Mouse (Mus musculus) MEL (cell line): Measurements from ENCODE around the gene Fto. TPM values are rescaled to one million over a fixed set of nuclear protein-coding genes. Genes with fewer than 3 reads are reported as not detected.

Source experiments
- DNase-seq: peaks from one replicate; pipeline ENCODE4 v3.0.0; 2011; ENCODE audit warnings: low read depth, low spot score
- H3K27ac ChIP-seq: 2 replicates; pipeline ENCODE4 v1.5.1; 2012; ENCODE audit warnings: low read depth, mild to moderate bottlenecking, control low read depth, low read length, moderate library complexity; ENCODE audit not compliant: control insufficient read depth
- H3K27me3 ChIP-seq, 2 experiments: fragments of 150-350 bp in 1 of 2; sonication (generic) in 1 of 2; 2 replicates each; pipeline ENCODE4 v1.6.1; 2012; ENCODE audit warnings: low read length in 2 of 2, mild to moderate bottlenecking in 2 of 2, improper control_type of control experiment in 1 of 2, moderate library complexity in 1 of 2; ENCODE audit not compliant: insufficient read depth in 2 of 2, control insufficient read depth in 1 of 2
- H3K36me3 ChIP-seq, 2 experiments: 2 replicates each; pipeline ENCODE4 v1.6.1; 2012 to 2014; ENCODE audit warnings: low read length in 2 of 2, improper control_type of control experiment in 1 of 2, inconsistent platforms in 1 of 2, mild to moderate bottlenecking in 1 of 2; ENCODE audit not compliant: insufficient read depth in 2 of 2, control insufficient read depth in 1 of 2
- H3K4me1 ChIP-seq, 2 experiments: fragments of 150-350 bp in 1 of 2; sonication (generic) in 1 of 2; 2 replicates each; pipeline ENCODE4 v1.6.1; 2012; ENCODE audit warnings: low read length in 2 of 2, improper control_type of control experiment in 1 of 2, mild to moderate bottlenecking in 1 of 2; ENCODE audit not compliant: insufficient read depth in 2 of 2, control insufficient read depth in 1 of 2
- H3K4me3 ChIP-seq, 2 experiments: fragments of 150-350 bp in 1 of 2; sonication (generic) in 1 of 2; 2 replicates each; pipeline ENCODE4 v1.5.1; 2012; ENCODE audit warnings: low read depth in 2 of 2, low read length in 2 of 2, mild to moderate bottlenecking in 2 of 2, moderate library complexity in 2 of 2, control low read depth in 1 of 2, improper control_type of control experiment in 1 of 2; ENCODE audit not compliant: control insufficient read depth in 1 of 2, insufficient read depth in 1 of 2
- H3K79me2 ChIP-seq: 2 replicates; pipeline ENCODE4 v1.6.1; 2012; ENCODE audit warnings: mild to moderate bottlenecking, low read length, moderate library complexity; ENCODE audit not compliant: control insufficient read depth, poor library complexity, insufficient read depth
- H3K9ac ChIP-seq: 2 replicates; pipeline ENCODE4 v1.6.1; 2012; ENCODE audit warnings: low read depth, mild to moderate bottlenecking, control low read depth, low read length, moderate library complexity; ENCODE audit not compliant: control insufficient read depth, poor library complexity, severe bottlenecking
- H3K9me3 ChIP-seq: fragments of 150-350 bp; sonication (generic); replicated peaks from 2 replicates; pipeline ENCODE4 v1.6.1; 2012; ENCODE audit warnings: mild to moderate bottlenecking, low read length, improper control_type of control experiment, moderate library complexity; ENCODE audit not compliant: insufficient read depth
- CHD1 ChIP-seq: IDR thresholded peaks from 2 replicates; pipeline ENCODE4 v1.6.1; 2012; ENCODE audit warnings: low read depth, mild to moderate bottlenecking, inconsistent platforms, low read length, improper control_type of control experiment
- CHD2 ChIP-seq: IDR thresholded peaks from 2 replicates; pipeline ENCODE4 v1.6.1; 2011; ENCODE audit warnings: low read length, improper control_type of control experiment
- E2F4 ChIP-seq: IDR thresholded peaks from 2 replicates; pipeline ENCODE4 v1.6.1; 2011; ENCODE audit warnings: low read depth, low read length, improper control_type of control experiment, borderline replicate concordance
- EP300 ChIP-seq, 2 experiments: IDR thresholded peaks; 2 replicates each; pipeline ENCODE4 v1.6.1; 2011; ENCODE audit warnings: improper control_type of control experiment in 2 of 2, low read length in 2 of 2, low read depth in 1 of 2, mild to moderate bottlenecking in 1 of 2
- ETS1 ChIP-seq: IDR thresholded peaks from 2 replicates; pipeline ENCODE4 v1.6.1; 2012; ENCODE audit warnings: low read depth, mild to moderate bottlenecking, inconsistent platforms, low read length, improper control_type of control experiment, moderate library complexity
- GABPA ChIP-seq: IDR thresholded peaks from 2 replicates; pipeline ENCODE4 v1.6.1; 2012; ENCODE audit warnings: low read depth, mild to moderate bottlenecking, inconsistent platforms, low read length, improper control_type of control experiment, moderate library complexity
- HCFC1 ChIP-seq: IDR thresholded peaks from 2 replicates; pipeline ENCODE4 v1.6.1; 2012; ENCODE audit warnings: low read depth, mild to moderate bottlenecking, inconsistent platforms, low read length, improper control_type of control experiment, moderate library complexity
- KAT2A ChIP-seq: conservative IDR thresholded peaks from 2 replicates; pipeline ENCODE4 v1.6.1; 2012; ENCODE audit warnings: low read depth, low read length, improper control_type of control experiment, inconsistent platforms
- MAZ ChIP-seq: IDR thresholded peaks from 2 replicates; pipeline ENCODE4 v1.6.1; 2012; ENCODE audit warnings: low read depth, mild to moderate bottlenecking, inconsistent platforms, low read length, improper control_type of control experiment
- MEF2A ChIP-seq: IDR thresholded peaks from 2 replicates; pipeline ENCODE4 v1.6.1; 2014; ENCODE audit warnings: low read depth, mild to moderate bottlenecking, inconsistent platforms, low read length, improper control_type of control experiment; ENCODE audit not compliant: poor library complexity, insufficient replicate concordance, severe bottlenecking; ENCODE audit errors: extremely low read depth
- MXI1 ChIP-seq: IDR thresholded peaks from 2 replicates; pipeline ENCODE4 v1.6.1; 2011; ENCODE audit warnings: mild to moderate bottlenecking, low read depth, low read length, improper control_type of control experiment
- MYB ChIP-seq: IDR thresholded peaks from 2 replicates; pipeline ENCODE4 v1.6.1; 2011; ENCODE audit warnings: mild to moderate bottlenecking, low read depth, low read length, improper control_type of control experiment
- MYC ChIP-seq: IDR thresholded peaks from 2 replicates; pipeline ENCODE4 v1.6.1; 2011; ENCODE audit warnings: low read depth, mild to moderate bottlenecking, low read length, improper control_type of control experiment, moderate library complexity
- NELFE ChIP-seq: IDR thresholded peaks from 2 replicates; pipeline ENCODE4 v1.6.1; 2011; ENCODE audit warnings: low read depth, low read length, improper control_type of control experiment
- POLR2AphosphoS2 ChIP-seq: IDR thresholded peaks from 2 replicates; pipeline ENCODE4 v1.6.1; 2011; ENCODE audit warnings: low read length, improper control_type of control experiment
- POLR2AphosphoS5 ChIP-seq: IDR thresholded peaks from 2 replicates; pipeline ENCODE4 v1.6.1; 2012; ENCODE audit warnings: low read depth, borderline replicate concordance, mild to moderate bottlenecking, inconsistent platforms, low read length, moderate library complexity, mixed read lengths
- RAD21 ChIP-seq: IDR thresholded peaks from 2 replicates; pipeline ENCODE4 v1.6.1; 2011; ENCODE audit warnings: mild to moderate bottlenecking, low read depth, low read length, improper control_type of control experiment
- RCOR1 ChIP-seq: IDR thresholded peaks from 2 replicates; pipeline ENCODE4 v1.6.1; 2012; ENCODE audit warnings: low read depth, mild to moderate bottlenecking, inconsistent platforms, low read length, improper control_type of control experiment
- SMC3 ChIP-seq: IDR thresholded peaks from 2 replicates; pipeline ENCODE4 v1.6.1; 2011; ENCODE audit warnings: low read depth, low read length, improper control_type of control experiment
- TBP ChIP-seq: IDR thresholded peaks from 2 replicates; pipeline ENCODE4 v1.8.0; 2011; ENCODE audit warnings: low read depth, low read length, improper control_type of control experiment
- TCF12 ChIP-seq: IDR thresholded peaks from 2 replicates; pipeline ENCODE4 v1.6.1; 2014; ENCODE audit warnings: low read depth, mild to moderate bottlenecking, inconsistent platforms, low read length, improper control_type of control experiment, moderate library complexity
- UBTF ChIP-seq: IDR thresholded peaks from 2 replicates; pipeline ENCODE4 v1.6.1; 2012; ENCODE audit warnings: low read depth, mild to moderate bottlenecking, inconsistent platforms, low read length, improper control_type of control experiment, moderate library complexity, borderline replicate concordance; ENCODE audit not compliant: insufficient read depth
- USF1 ChIP-seq: IDR thresholded peaks from 2 replicates; pipeline ENCODE4 v1.6.1; 2014; ENCODE audit warnings: low read depth, mild to moderate bottlenecking, inconsistent platforms, low read length, improper control_type of control experiment, moderate library complexity
- USF2 ChIP-seq, 2 experiments: IDR thresholded peaks; 2 replicates each; pipeline ENCODE4 v1.6.1; 2011 to 2012; ENCODE audit warnings: improper control_type of control experiment in 2 of 2, low read length in 2 of 2, borderline replicate concordance in 1 of 2, inconsistent platforms in 1 of 2, low read depth in 1 of 2, mild to moderate bottlenecking in 1 of 2; ENCODE audit not compliant: insufficient read depth in 1 of 2
- ZC3H11A ChIP-seq: IDR thresholded peaks from 2 replicates; pipeline ENCODE4 v1.6.1; 2012; ENCODE audit warnings: low read depth, mild to moderate bottlenecking, inconsistent platforms, low read length, improper control_type of control experiment
- polyA plus RNA-seq, 2 experiments: library from polyadenylated mRNA; stranded (reverse) in 1 of 2; unstranded in 1 of 2; fragments of >175 nt in 1 of 2; fragments of >200 nt in 1 of 2; gene quantifications; 2 replicates each; pipeline versions ENCODE4 v1.2.1 to v1.2.4; 2012; ENCODE audit warnings: low replicate concordance in 2 of 2, low read depth in 1 of 2; ENCODE audit not compliant: insufficient read length in 2 of 2, insufficient read depth in 1 of 2, missing spikeins in 1 of 2
- total RNA-seq: library from RNA; depleted of rRNA; stranded (reverse); fragments of 300-350 nt; gene quantifications from 2 replicates; pipeline ENCODE4 v1.2.3, GENCODE M21; 2012

The Fto gene
- total and polyA plus RNA-seq, 3 experiments = 13.5 to 41.1 TPM; not detected in 1

GRCm38 (mm10) chr8:91384389-91384788, 71.1 kb downstream of the Fto start:
- Histone ChIP-seq H3K4me3 (no peak overlapping the region), H3K9ac (no peak overlapping the region), H3K36me3 (peaks cover 0 to 4% of the 10 kb centered on the region in 2 experiments; a peak in 2 of 4 replicates)
- no peak for DNase-seq
- TF ChIP-seq MXI1 = no peak
- no peak for TF ChIP-seq E2F4
- TF ChIP-seq MYC = no peak
- no peak for TF ChIP-seq USF1
- TF ChIP-seq MEF2A = no peak
- TF ChIP-seq TCF12 = no peak
- no peak for TF ChIP-seq KAT2A
- TF ChIP-seq MAZ = no peak
- TF ChIP-seq SMC3 = no peak
- TF ChIP-seq TBP = no peak
- TF ChIP-seq ZC3H11A = no peak
- TF ChIP-seq MYB = no peak
- no peak for TF ChIP-seq EP300 (IDR thresholded peaks at IDR 0.05; ENCODE audit: low read depth in 1 of 2, low read length in 2 of 2)
- no peak for TF ChIP-seq GABPA
- TF ChIP-seq, all 39 proteins: peak for 0
- peaks cover 6 to 15% of the 10 kb centered on the region in 2 experiments for H3K4me1 ChIP-seq
- peaks cover 8% of the 10 kb centered on the region; the same call in 1 of the 2 replicates for H3K79me2 ChIP-seq
- H3K27me3 ChIP-seq = no peaks in the 10 kb centered on the region
- H3K27ac ChIP-seq = no peak overlapping the region
- no peaks in the 10 kb centered on the region for H3K9me3 ChIP-seq

GRCm38 (mm10) chr8:91385808-91386207, 72.5 kb downstream of the Fto start:
- H3K4me3 ChIP-seq = no peak overlapping the region
- TF ChIP-seq HCFC1 = no peak
- no peak for TF ChIP-seq MXI1
- no peak for TF ChIP-seq RAD21
- no peak for TF ChIP-seq GABPA
- TF ChIP-seq CHD2 = no peak
- no peak for TF ChIP-seq UBTF
- no peak for TF ChIP-seq ETS1
- TF ChIP-seq E2F4 = no peak
- TF ChIP-seq MAZ = no peak
- no peak for TF ChIP-seq RCOR1
- no peak for TF ChIP-seq CHD1
- no peak for TF ChIP-seq EP300 (IDR thresholded peaks at IDR 0.05; ENCODE audit: low read depth in 1 of 2, low read length in 2 of 2)
- TF ChIP-seq POLR2AphosphoS5 = no peak
- no peak for TF ChIP-seq MEF2A
- TF ChIP-seq TBP = no peak
- no peak for TF ChIP-seq MYB
- no peak for TF ChIP-seq POLR2AphosphoS2
- no peak for TF ChIP-seq NELFE
- TF ChIP-seq USF1 = no peak
- no peak for TF ChIP-seq USF2 (IDR thresholded peaks at IDR 0.05; ENCODE audit: borderline replicate concordance in 1 of 2, insufficient read depth in 1 of 2, low read depth in 1 of 2, low read length in 2 of 2)
- H3K36me3 ChIP-seq = peaks cover 0 to 5% of the 10 kb centered on the region in 2 experiments; a peak in 2 of 4 replicates
- H3K9me3 ChIP-seq = no peaks in the 10 kb centered on the region
- H3K4me1 ChIP-seq = peaks cover 8 to 12% of the 10 kb centered on the region in 2 experiments
- no peak overlapping the region for H3K27ac ChIP-seq
- H3K9ac ChIP-seq = no peak overlapping the region
- H3K27me3 ChIP-seq = no peaks in the 10 kb centered on the region
- no peak for DNase-seq
- H3K79me2 ChIP-seq = peaks cover 8% of the 10 kb centered on the region; the same call in 1 of the 2 replicates
